8 mouse cellular contexts compared by ENCODE assay signal in the genomic region with DNA sequence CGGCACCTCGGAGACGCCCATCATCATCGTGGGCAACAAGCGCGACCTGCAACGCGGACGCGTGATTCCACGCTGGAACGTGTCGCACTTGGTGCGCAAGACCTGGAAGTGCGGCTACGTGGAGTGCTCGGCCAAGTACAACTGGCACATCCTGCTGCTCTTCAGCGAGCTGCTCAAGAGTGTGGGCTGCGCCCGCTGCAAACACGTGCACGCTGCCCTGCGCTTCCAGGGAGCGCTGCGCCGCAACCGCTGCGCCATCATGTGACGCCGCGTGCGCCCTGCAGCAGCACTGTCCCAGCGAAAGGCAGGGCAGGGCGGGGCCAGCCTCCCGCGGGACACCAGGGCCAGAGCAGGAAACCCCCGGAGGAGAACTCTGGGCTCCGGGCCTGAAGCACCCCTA. TPM values are rescaled to one million over a fixed set of nuclear protein-coding genes. Genes with fewer than 3 reads are reported as not detected.
DNase-seq lines count a peak whose midpoint lies in the region; ATAC-seq lines count a peak whose summit lies in the region.

No protein-coding gene starts in this region.

- H3K9ac ChIP-seq in neural tube, embryonic 15.5 days (replicated peaks), result no peak overlapping the region

- ATAC-seq in neural tube, embryonic 15.5 days (ENCODE audit: low FRiP score), result 0 out of 2 replicates have a peak, but pooled peaks have one; percentile 54
- no peak for ATAC-seq in erythroid progenitor cell, adult 5-6 weeks (replicated peaks; ENCODE audit: low FRiP score, poor library complexity, severe bottlenecking)

- peak overlapping the region; percentile 47 for H3K4me2 ChIP-seq in neural tube, embryonic 15.5 days

- intact Hi-C loops in left cerebral cortex, postnatal 36 days (cut with DNase I), result no loop called here

- peaks cover 25% of the 10 kb centered on the region for H3K4me1 ChIP-seq in neural tube, embryonic 15.5 days

- peak; percentile 72 for DNase-seq in embryo, embryonic 10 days (ENCODE audit: low spot score)
- no peak for DNase-seq in embryo, embryonic 9.5 days (ENCODE audit: extremely low spot score)
- peak; percentile 62 for DNase-seq in ZHBTc4 (ENCODE audit: low read depth, low spot score)
- DNase-seq in frontal cortex, postnatal 14 days (ENCODE audit: low spot score in 2 of 2), result peak; percentile 58 to 59
- DNase-seq in left cerebral cortex, postnatal 36 days (ENCODE audit: low spot score in 2 of 2), result peak; percentile 72 to 84
- DNase-seq in adrenal gland, postnatal 10 days, result no peak

- peaks cover 35% of the 10 kb centered on the region for H3K27me3 ChIP-seq in neural tube, embryonic 15.5 days (replicated peaks)

- H3K9me3 ChIP-seq in neural tube, embryonic 15.5 days (replicated peaks), result no peaks in the 10 kb centered on the region

- H3K4me3 ChIP-seq in neural tube, embryonic 15.5 days (replicated peaks), result peak overlapping the region; percentile 17

- H3K27ac ChIP-seq in neural tube, embryonic 15.5 days (replicated peaks), result no peak overlapping the region

- 7% methylated on average over 38 of the region's 38 CpGs for WGBS in neural tube, embryonic 15.5 days

- no peaks in the 10 kb centered on the region for H3K36me3 ChIP-seq in neural tube, embryonic 15.5 days

RNA-seq across cellular contexts. Expression of gene Rasl10b, which starts 9.6 kb away (rescaled TPM):
- 100 to 1,000 TPM; 255 to 263 TPM for total RNA-seq in left cerebral cortex, postnatal 36 days (2021)
- polyA plus RNA-seq in neural tube, embryonic 15.5 days (2015; fragmentation: Nextera tagmentation; extraction: Ambion mirVana), result 38.3 and 52.2 TPM in 2 replicates
- not detected in 2 replicates for total RNA-seq in erythroid progenitor cell, adult 5-6 weeks (2015; ENCODE audit: low replicate concordance)
- 0.23 TPM in 1 of 2 replicates, not detected in the other for total RNA-seq in erythroid progenitor cell, adult 5-6 weeks (2017; ENCODE audit: low replicate concordance)
- total RNA-seq in adrenal gland, postnatal 10 days (2021), result 1 to 10 TPM; 8.5 to 9.1 TPM

RNA-seq across cellular contexts. Expression of gene Gas2l2, which starts 10.7 kb away (rescaled TPM):
- total RNA-seq in left cerebral cortex, postnatal 36 days (2021), result not detected
- 0.37 and 0.41 TPM in 2 replicates for polyA plus RNA-seq in neural tube, embryonic 15.5 days (2015; fragmentation: Nextera tagmentation; extraction: Ambion mirVana)
- not detected in 2 replicates for total RNA-seq in erythroid progenitor cell, adult 5-6 weeks (2015; ENCODE audit: low replicate concordance)
- not detected in 2 replicates for total RNA-seq in erythroid progenitor cell, adult 5-6 weeks (2017; ENCODE audit: low replicate concordance)
- not detected for total RNA-seq in adrenal gland, postnatal 10 days (2021)

RNA-seq across cellular contexts. Expression of gene 1700020L24Rik, which starts 18.9 kb away (rescaled TPM):
- under 1 TPM in 1 of 2 experiments, not detected in 1; 0.54 TPM for total RNA-seq in left cerebral cortex, postnatal 36 days (2021)
- polyA plus RNA-seq in neural tube, embryonic 15.5 days (2015; fragmentation: Nextera tagmentation; extraction: Ambion mirVana), result 0.37 and 0.54 TPM in 2 replicates
- total RNA-seq in erythroid progenitor cell, adult 5-6 weeks (2015; ENCODE audit: low replicate concordance), result 12.3 TPM in 1 of 2 replicates, not detected in the other
- 4.0 and 4.7 TPM in 2 replicates for total RNA-seq in erythroid progenitor cell, adult 5-6 weeks (2017; ENCODE audit: low replicate concordance)
- 1 to 10 TPM in 1 of 2 experiments, under 1 TPM in 1; 0.30 to 1.4 TPM for total RNA-seq in adrenal gland, postnatal 10 days (2021)

RNA-seq across cellular contexts. Expression of gene Mmp28, which starts 44.3 kb away (rescaled TPM):
- total RNA-seq in left cerebral cortex, postnatal 36 days (2021), result 1 to 10 TPM; 3.5 to 5.1 TPM
- polyA plus RNA-seq in neural tube, embryonic 15.5 days (2015; fragmentation: Nextera tagmentation; extraction: Ambion mirVana), result 3.9 and 4.6 TPM in 2 replicates
- not detected in 2 replicates for total RNA-seq in erythroid progenitor cell, adult 5-6 weeks (2015; ENCODE audit: low replicate concordance)
- total RNA-seq in erythroid progenitor cell, adult 5-6 weeks (2017; ENCODE audit: low replicate concordance), result 1.7 TPM in 1 of 2 replicates, not detected in the other
- 10 to 100 TPM in 1 of 2 experiments, 1 to 10 TPM in 1; 9.8 to 15.1 TPM for total RNA-seq in adrenal gland, postnatal 10 days (2021)

RNA-seq across cellular contexts. Expression of gene Taf15, which starts 54.3 kb away (rescaled TPM):
- total RNA-seq in left cerebral cortex, postnatal 36 days (2021), result 10 to 100 TPM; 44.2 to 72.7 TPM
- 12.7 and 14.1 TPM in 2 replicates for polyA plus RNA-seq in neural tube, embryonic 15.5 days (2015; fragmentation: Nextera tagmentation; extraction: Ambion mirVana)
- 47.2 and 59.5 TPM in 2 replicates for total RNA-seq in erythroid progenitor cell, adult 5-6 weeks (2015; ENCODE audit: low replicate concordance)
- 50.6 and 95.9 TPM in 2 replicates for total RNA-seq in erythroid progenitor cell, adult 5-6 weeks (2017; ENCODE audit: low replicate concordance)
- total RNA-seq in adrenal gland, postnatal 10 days (2021), result 10 to 100 TPM; 54.9 to 58.4 TPM

Comparison
In these comparisons a context has a peak if more than half of its experiments do, and no peak if none do; other contexts are left out.
1. DNase-seq: peak in embryo, embryonic 10 days (single experiment), ZHBTc4 (single experiment), frontal cortex, postnatal 14 days (2 of 2) and left cerebral cortex, postnatal 36 days (2 of 2); none in embryo, embryonic 9.5 days (single experiment) and adrenal gland, postnatal 10 days (single experiment).
2. RNA of gene Rasl10b, which starts 9.6 kb away (total RNA-seq): 255 to 263 TPM in left cerebral cortex, postnatal 36 days; 8.5 to 9.1 TPM in adrenal gland, postnatal 10 days and 0.23 TPM in erythroid progenitor cell, adult 5-6 weeks; every median in the first group is over 10 times any median in the second.